Mouse (Mus musculus) neural tube, embryonic 12.5 days (tissue): ENCODE data around the gene Arhgef10l. TPM values are rescaled to one million over a fixed set of nuclear protein-coding genes. Genes with fewer than 3 reads are reported as not detected.

ENCODE experiments used
- ATAC-seq: fragments of 200-750 bp; cut with Nextera tagmentation; 2 replicates; pipeline ENCODE4 v1.8.0; 2017; ENCODE audit warnings: low read depth, mild to moderate bottlenecking, moderate TSS enrichment, moderate library complexity; ENCODE audit not compliant: low FRiP score
- H3K27ac ChIP-seq: fragments of 300-500 bp; sonication (generic); 2 replicates; pipeline ENCODE4 v1.5.1; 2016
- H3K27me3 ChIP-seq: fragments of 300-500 bp; sonication (generic); replicated peaks from 2 replicates; pipeline ENCODE4 v1.6.1; 2016; ENCODE audit warnings: mild to moderate bottlenecking
- H3K36me3 ChIP-seq: fragments of 300-500 bp; sonication (generic); 2 replicates; pipeline ENCODE4 v1.6.1; 2016; ENCODE audit warnings: mild to moderate bottlenecking
- H3K4me1 ChIP-seq: fragments of 300-500 bp; sonication (generic); 2 replicates; pipeline ENCODE4 v1.6.1; 2016
- H3K4me2 ChIP-seq: fragments of 300-500 bp; sonication (generic); replicated peaks from 2 replicates; pipeline ENCODE4 v1.6.1; 2016; ENCODE audit warnings: mild to moderate bottlenecking
- H3K4me3 ChIP-seq: fragments of 300-500 bp; sonication (generic); 2 replicates; pipeline ENCODE4 v1.5.1; 2016
- H3K9ac ChIP-seq: fragments of 300-500 bp; sonication (generic); 2 replicates; pipeline ENCODE4 v1.6.1; 2016; ENCODE audit warnings: mild to moderate bottlenecking
- H3K9me3 ChIP-seq: fragments of 300-500 bp; sonication (generic); 2 replicates; pipeline ENCODE4 v1.6.1; 2016; ENCODE audit warnings: mild to moderate bottlenecking
- WGBS: fragments of 180-500 bp; shearing (Covaris S2); methylation state at CpG from one replicate; pipeline ENCODE4 v1.1.7; 2016; 5-methylcytosine and 5-hydroxymethylcytosine counted together
- polyA plus RNA-seq: library from polyadenylated mRNA; unstranded; fragments of >200 nt; fragmentation: Nextera tagmentation; extraction: Ambion mirVana; gene quantifications from 2 replicates; pipeline ENCODE4 v1.2.1, GENCODE M21; 2016

Gene Arhgef10l
- polyA plus RNA-seq, 1 experiment from 2014 or later, result 38.8 TPM

- Histone ChIP-seq H3K9me3 (no peaks in the 10 kb centered on the region), H3K4me1 (peaks cover 8% of the 10 kb centered on the region; the same call in 1 of the 2 replicates), H3K9ac (no peak overlapping the region), H3K4me3 (no peak overlapping the region), H3K4me2 (no peak overlapping the region), H3K36me3 (peaks cover 69% of the 10 kb centered on the region), H3K27me3 (no peaks in the 10 kb centered on the region), H3K27ac (no peak overlapping the region)
- peak; percentile 23; the same call in 1 of the 2 replicates for ATAC-seq
- WGBS, result 35% methylated on average over 11 of the region's 11 CpGs
Observed at GRCm38 (mm10) chr4:140539125-140539524, 126.7 kb downstream of the Arhgef10l start.

DNA sequence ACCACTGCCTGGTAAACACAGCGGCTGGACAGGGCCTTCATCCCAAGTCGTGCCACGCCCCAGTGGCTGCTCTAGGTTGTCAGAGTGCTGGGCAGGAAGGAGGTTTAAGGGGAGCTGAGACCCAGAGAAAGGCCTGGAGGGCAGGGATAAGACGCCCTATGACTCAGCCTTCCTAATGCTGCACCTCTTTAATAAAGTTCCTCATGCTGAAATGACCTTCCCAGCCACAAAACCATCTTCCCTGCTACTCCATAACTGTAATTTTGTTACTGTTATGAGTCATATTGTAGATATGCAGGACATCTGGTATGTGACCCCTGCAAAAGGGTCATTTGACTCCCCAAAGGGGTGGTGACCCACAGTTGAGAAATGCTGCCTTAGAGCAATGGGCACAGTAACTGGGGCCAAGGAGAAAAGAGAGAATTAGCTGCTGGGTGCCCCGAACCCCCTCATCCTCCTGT, 128.2 kb downstream of the Arhgef10l start:
- no peak overlapping the region for H3K9ac ChIP-seq

DNA sequence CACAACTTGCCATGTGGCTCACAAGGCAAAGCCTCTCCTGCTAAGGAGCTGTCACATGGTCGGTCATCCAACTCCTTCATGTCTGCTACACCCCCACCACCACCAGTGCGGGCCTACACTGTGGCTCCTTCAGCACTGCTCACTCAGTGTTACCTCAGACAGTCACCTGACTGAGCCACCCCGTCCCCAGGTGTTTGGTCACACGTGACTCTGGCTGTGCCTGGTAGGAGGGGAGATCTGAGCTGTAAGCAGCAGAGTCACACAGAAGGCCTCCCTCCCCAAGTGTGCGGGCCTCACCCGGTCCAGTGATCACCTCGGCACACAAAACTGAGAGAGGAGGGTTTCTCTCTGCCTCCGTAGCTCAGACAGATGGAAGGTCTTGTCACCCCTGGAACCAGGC, 130.5 kb downstream of the Arhgef10l start:
- Histone ChIP-seq H3K9me3 (no peaks in the 10 kb centered on the region), H3K9ac (no peak overlapping the region), H3K27ac (no peak overlapping the region), H3K36me3 (peaks cover 43% of the 10 kb centered on the region), H3K27me3 (no peaks in the 10 kb centered on the region), H3K4me3 (no peak overlapping the region), H3K4me1 (peaks cover 32% of the 10 kb centered on the region), H3K4me2 (no peak overlapping the region)
- ATAC-seq, result no peak
- WGBS, result 84% methylated on average over 8 of the region's 8 CpGs

More for the DNA sequence above, 128.2 kb downstream of the Arhgef10l start:
- Histone ChIP-seq H3K27ac (no peak overlapping the region), H3K9me3 (no peaks in the 10 kb centered on the region), H3K4me1 (peaks cover 23% of the 10 kb centered on the region), H3K27me3 (no peaks in the 10 kb centered on the region), H3K4me2 (no peak overlapping the region), H3K4me3 (no peak overlapping the region), H3K36me3 (peaks cover 60% of the 10 kb centered on the region)
- 76% methylated on average over 5 of the region's 5 CpGs for WGBS
- no peak for ATAC-seq

GRCm38 (mm10) chr4:140532270-140532669, 133.5 kb downstream of the Arhgef10l start:
- no peak overlapping the region for H3K9ac ChIP-seq
- H3K27me3 ChIP-seq, result no peaks in the 10 kb centered on the region
- ATAC-seq, result no peak
- 43% methylated on average over 15 of the region's 15 CpGs for WGBS
- peaks cover 48% of the 10 kb centered on the region for H3K36me3 ChIP-seq
- no peak overlapping the region for H3K4me3 ChIP-seq
- H3K4me1 ChIP-seq, result peaks cover 46% of the 10 kb centered on the region
- H3K4me2 ChIP-seq, result no peak overlapping the region
- peak overlapping the region; percentile 8; the same call in 1 of the 2 replicates for H3K27ac ChIP-seq
- H3K9me3 ChIP-seq, result no peaks in the 10 kb centered on the region

GRCm38 (mm10) chr4:140531024-140531423, 134.8 kb downstream of the Arhgef10l start:
- ATAC-seq, result no peak
- no peak overlapping the region for H3K4me2 ChIP-seq
- peaks cover 45% of the 10 kb centered on the region for H3K4me1 ChIP-seq
- peaks cover 41% of the 10 kb centered on the region for H3K36me3 ChIP-seq
- no peak overlapping the region for H3K4me3 ChIP-seq
- no peak overlapping the region for H3K27ac ChIP-seq
- no peaks in the 10 kb centered on the region for H3K9me3 ChIP-seq
- WGBS, result 30% methylated on average over 9 of the region's 9 CpGs
- H3K9ac ChIP-seq, result no peak overlapping the region
- no peaks in the 10 kb centered on the region for H3K27me3 ChIP-seq

- H3K4me3 ChIP-seq, result no peak overlapping the region
- no peaks in the 10 kb centered on the region for H3K27me3 ChIP-seq
- peaks cover 34% of the 10 kb centered on the region for H3K36me3 ChIP-seq
- no peak overlapping the region for H3K27ac ChIP-seq
- peaks cover 53% of the 10 kb centered on the region for H3K4me1 ChIP-seq
- no peak for ATAC-seq
- H3K9ac ChIP-seq, result no peak overlapping the region
- no peaks in the 10 kb centered on the region for H3K9me3 ChIP-seq
- 57% methylated on average over 14 of the region's 14 CpGs for WGBS
- H3K4me2 ChIP-seq, result no peak overlapping the region
Observed at GRCm38 (mm10) chr4:140529735-140530134, 136.1 kb downstream of the Arhgef10l start.

- no peak overlapping the region for H3K4me2 ChIP-seq
- H3K27me3 ChIP-seq, result no peaks in the 10 kb centered on the region
- 87% methylated on average over 5 of the region's 5 CpGs for WGBS
- peaks cover 26% of the 10 kb centered on the region for H3K36me3 ChIP-seq
- H3K27ac ChIP-seq, result no peak overlapping the region
- H3K9me3 ChIP-seq, result no peaks in the 10 kb centered on the region
- H3K9ac ChIP-seq, result no peak overlapping the region
- H3K4me1 ChIP-seq, result peaks cover 47% of the 10 kb centered on the region
- no peak for ATAC-seq
- H3K4me3 ChIP-seq, result no peak overlapping the region
Observed at GRCm38 (mm10) chr4:140528443-140528842, 137.4 kb downstream of the Arhgef10l start.

GRCm38 (mm10) chr4:140525674-140526177, 140.1 kb downstream of the Arhgef10l start:
- Histone ChIP-seq H3K27me3 (no peaks in the 10 kb centered on the region), H3K4me3 (no peak overlapping the region), H3K36me3 (peaks cover 45% of the 10 kb centered on the region), H3K27ac (no peak overlapping the region), H3K4me2 (no peak overlapping the region), H3K4me1 (peaks cover 29% of the 10 kb centered on the region), H3K9ac (no peak overlapping the region), H3K9me3 (no peaks in the 10 kb centered on the region)
- WGBS, result 65% methylated on average over 10 of the region's 10 CpGs
- no peak for ATAC-seq

DNA sequence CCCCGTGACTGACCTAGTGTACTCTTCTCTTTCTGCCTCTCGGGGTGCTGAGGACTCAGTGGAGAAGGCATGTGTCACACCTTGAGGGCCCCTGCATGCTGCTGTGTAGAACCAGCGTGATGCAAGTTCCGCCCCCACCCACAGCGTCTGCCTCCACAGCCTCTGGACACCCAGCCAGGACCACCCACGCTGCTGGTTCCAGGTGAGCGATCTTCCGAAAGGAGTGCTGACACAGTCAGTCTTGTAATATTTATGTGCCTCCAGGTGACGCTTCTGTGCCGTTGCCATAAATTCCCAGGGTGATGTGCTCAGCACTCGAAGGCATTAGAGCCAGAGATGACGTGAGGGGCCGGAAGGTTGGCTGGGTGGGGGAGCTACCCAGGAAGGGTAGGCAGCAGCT, 140.9 kb downstream of the Arhgef10l start:
- no peaks in the 10 kb centered on the region for H3K9me3 ChIP-seq
- no peak overlapping the region for H3K27ac ChIP-seq
- no peak for ATAC-seq
- H3K9ac ChIP-seq, result no peak overlapping the region
- no peak overlapping the region for H3K4me3 ChIP-seq
- H3K4me1 ChIP-seq, result peaks cover 21% of the 10 kb centered on the region
- WGBS, result 59% methylated on average over 13 of the region's 13 CpGs
- no peak overlapping the region for H3K4me2 ChIP-seq
- peaks cover 48% of the 10 kb centered on the region for H3K36me3 ChIP-seq
- H3K27me3 ChIP-seq, result no peaks in the 10 kb centered on the region

DNA sequence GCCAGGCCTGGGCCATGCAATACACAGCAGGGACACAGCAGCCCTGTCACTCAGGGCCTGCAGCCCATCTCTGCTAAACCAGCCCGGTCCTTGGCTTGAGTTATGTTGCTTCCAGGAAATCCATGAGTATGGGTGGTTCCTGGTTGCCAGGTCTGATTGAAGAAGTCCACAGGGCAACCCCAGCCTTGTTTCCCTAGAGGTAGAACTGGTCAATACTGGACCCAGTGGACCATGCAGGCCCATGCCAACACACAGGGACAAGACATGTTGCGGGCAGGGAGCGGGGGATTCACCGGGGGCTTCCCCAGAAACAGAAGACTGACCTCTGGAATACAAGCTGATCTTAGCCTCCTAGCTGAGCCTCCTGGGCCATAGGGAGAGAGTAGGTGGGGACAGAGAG, 142.9 kb downstream of the Arhgef10l start:
- 94% methylated on average over 4 of the region's 4 CpGs for WGBS
- ATAC-seq, result no peak
- Histone ChIP-seq H3K27ac (no peak overlapping the region), H3K4me1 (0 out of 2 replicates have a peak, but pooled peaks cover 9% of the 10 kb centered on the region), H3K4me3 (no peak overlapping the region), H3K4me2 (no peak overlapping the region), H3K36me3 (peaks cover 53% of the 10 kb centered on the region), H3K27me3 (no peaks in the 10 kb centered on the region), H3K9ac (no peak overlapping the region), H3K9me3 (no peaks in the 10 kb centered on the region)

GRCm38 (mm10) chr4:140520719-140521118, 145.1 kb downstream of the Arhgef10l start:
- Histone ChIP-seq H3K4me2 (no peak overlapping the region), H3K36me3 (peaks cover 59% of the 10 kb centered on the region), H3K27ac (no peak overlapping the region), H3K9me3 (no peaks in the 10 kb centered on the region), H3K27me3 (no peaks in the 10 kb centered on the region), H3K4me3 (no peak overlapping the region), H3K9ac (no peak overlapping the region), H3K4me1 (0 out of 2 replicates have a peak, but pooled peaks cover 9% of the 10 kb centered on the region)
- 95% methylated on average over 9 of the region's 9 CpGs for WGBS
- ATAC-seq, result no peak

- no peak overlapping the region for H3K27ac ChIP-seq
- H3K4me2 ChIP-seq, result no peak overlapping the region
- H3K4me3 ChIP-seq, result no peak overlapping the region
- H3K27me3 ChIP-seq, result no peaks in the 10 kb centered on the region
- 86% methylated on average over 4 of the region's 4 CpGs for WGBS
- H3K36me3 ChIP-seq, result peaks cover 52% of the 10 kb centered on the region
- no peak overlapping the region for H3K9ac ChIP-seq
- no peaks in the 10 kb centered on the region for H3K4me1 ChIP-seq
- H3K9me3 ChIP-seq, result no peaks in the 10 kb centered on the region
- ATAC-seq, result peak; percentile 29; the same call in 1 of the 2 replicates
Observed at GRCm38 (mm10) chr4:140513797-140514196, 152.0 kb downstream of the Arhgef10l start.

- Histone ChIP-seq H3K4me2 (no peak overlapping the region), H3K9me3 (no peaks in the 10 kb centered on the region), H3K27ac (no peak overlapping the region), H3K27me3 (no peaks in the 10 kb centered on the region), H3K4me3 (no peak overlapping the region), H3K9ac (no peak overlapping the region), H3K36me3 (peaks cover 25% of the 10 kb centered on the region), H3K4me1 (peaks cover 14% of the 10 kb centered on the region)
- ATAC-seq, result no peak
Observed at GRCm38 (mm10) chr4:140509856-140510255, 156.0 kb downstream of the Arhgef10l start.
